Mouse (Mus musculus): ENCODE data around the gene Dennd4c.

GRCm38 (mm10) chr4:86749361-86749841 is 1.0 kb downstream of the Dennd4c start:
- TF ChIP-seq CTCF (IDR thresholded peaks at IDR 0.05; ENCODE audit: low read depth, low read length) (no peak), POLR2A (IDR thresholded peaks at IDR 0.05; ENCODE audit: extremely low read depth, insufficient read depth, low read length) (no peak)

All from liver, adult 2 months (tissue).